Mouse (Mus musculus) brain, embryonic 14.5 days (tissue): Measurements from ENCODE around the gene Skint9.
"Not testable (repeated sequence)": the region's sequence is repeated elsewhere in the genome, so short reads cannot be mapped to it uniquely, and the experiment has no call there.

Experiments used
- CTCF ChIP-seq: fragments of 200-500 bp; IDR thresholded peaks from 2 replicates; pipeline ENCODE4 v1.5.1; 2012; ENCODE audit warnings: inconsistent platforms, mild to moderate bottlenecking, moderate library complexity, borderline replicate concordance; ENCODE audit not compliant: insufficient read depth, insufficient read length; ENCODE audit errors: extremely low read depth
- POLR2A ChIP-seq: fragments of 200-500 bp; IDR thresholded peaks from 2 replicates; pipeline ENCODE4 v1.6.1; 2012; ENCODE audit warnings: mild to moderate bottlenecking, inconsistent platforms, borderline replicate concordance; ENCODE audit not compliant: poor library complexity, insufficient read depth, insufficient read length, severe bottlenecking; ENCODE audit errors: extremely low read depth

DNA sequence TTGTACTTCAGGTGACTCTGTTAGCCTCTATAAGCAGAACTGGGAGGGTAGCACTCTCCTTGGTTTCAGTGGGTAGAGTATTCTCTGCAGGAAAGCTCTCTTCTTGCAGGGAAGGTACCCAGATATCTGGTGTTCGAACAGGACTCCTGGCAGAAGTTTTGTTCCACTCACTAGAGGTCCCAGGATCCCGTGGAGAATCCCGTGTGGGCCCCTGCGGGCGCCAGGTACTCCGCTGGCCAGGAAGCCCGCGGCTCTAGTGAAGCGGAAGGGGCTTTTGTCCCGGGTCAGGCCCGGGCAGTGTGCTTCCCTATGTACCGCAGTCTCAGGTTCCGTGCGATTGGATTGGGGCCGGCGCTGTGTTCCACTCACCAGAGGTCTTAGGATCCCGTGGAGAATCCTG lies 84.7 kb downstream of the Skint9 start:
- TF ChIP-seq POLR2A, CTCF: not testable (repeated sequence)
